In genomic region chr17:6736306-6737272, GRCm38 (mm10) we compare ENCODE assay signal across 10 mouse cellular contexts. TPM values are rescaled to one million over a fixed set of nuclear protein-coding genes. Genes with fewer than 3 reads are reported as not detected.
DNase-seq lines count a peak whose midpoint lies in the region; ATAC-seq lines count a peak whose summit lies in the region.
"Had no signal": no experiment of that assay in that cellular context is flagged by ENCODE, and none has a peak within 500 bp of the region (broad histone marks: within the 10 kb centered on the region; RNA-seq: fewer than 3 reads in every experiment).

No protein-coding gene starts in this region.

- no peak overlapping the region for H3K4me3 ChIP-seq in lung, embryonic 15.5 days
- no peak overlapping the region for H3K4me3 ChIP-seq in limb, embryonic 11.5 days (ENCODE audit: low read depth, low read length)
- H3K4me3 ChIP-seq: liver, embryonic 13.5 days; neural tube, embryonic 12.5 days had no signal

- peaks cover 27% of the 10 kb centered on the region for H3K36me3 ChIP-seq in lung, embryonic 15.5 days
- peaks cover 6% of the 10 kb centered on the region for H3K36me3 ChIP-seq in limb, embryonic 11.5 days (ENCODE audit: control insufficient read depth, insufficient read depth, low read length)

- no peak overlapping the region for H3K9ac ChIP-seq in lung, embryonic 15.5 days
- H3K9ac ChIP-seq in limb, embryonic 11.5 days (ENCODE audit: low read length) = no peak overlapping the region
- H3K9ac ChIP-seq: liver, embryonic 13.5 days; neural tube, embryonic 12.5 days had no signal

- peak overlapping the region; percentile 13; the same call in 1 of the 2 replicates for H3K27ac ChIP-seq in lung, embryonic 15.5 days
- no peak overlapping the region for H3K27ac ChIP-seq in limb, embryonic 11.5 days (replicated peaks; ENCODE audit: low read depth, low read length)
- H3K27ac ChIP-seq: liver, embryonic 13.5 days; neural tube, embryonic 12.5 days had no signal

- H3K4me2 ChIP-seq in lung, embryonic 15.5 days = no peak overlapping the region
- H3K4me2 ChIP-seq in limb, embryonic 11.5 days (ENCODE audit: low read depth, severe bottlenecking) = no peak overlapping the region
- H3K4me2 ChIP-seq: liver, embryonic 13.5 days; neural tube, embryonic 12.5 days had no signal

- 46% methylated on average over 15 of the region's 15 CpGs for WGBS in lung, embryonic 15.5 days
- WGBS in limb, embryonic 11.5 days = 64% methylated on average over 15 of the region's 15 CpGs

- no peak for ATAC-seq in lung, embryonic 15.5 days (ENCODE audit: borderline replicate concordance, extremely low read depth, low FRiP score, low TSS enrichment)
- ATAC-seq in limb, embryonic 11.5 days (ENCODE audit: insufficient number of reproducible peaks, low FRiP score, low TSS enrichment, low read depth) = no peak

- H3K27me3 ChIP-seq in lung, embryonic 15.5 days = no peaks in the 10 kb centered on the region
- H3K27me3 ChIP-seq in limb, embryonic 11.5 days (ENCODE audit: control insufficient read depth, insufficient read depth, low read length) = no peaks in the 10 kb centered on the region
- H3K27me3 ChIP-seq: liver, embryonic 13.5 days; neural tube, embryonic 12.5 days had no signal

- no peaks in the 10 kb centered on the region for H3K9me3 ChIP-seq in lung, embryonic 15.5 days
- H3K9me3 ChIP-seq in limb, embryonic 11.5 days (ENCODE audit: control insufficient read depth, low read length) = no peaks in the 10 kb centered on the region
- H3K9me3 ChIP-seq: liver, embryonic 13.5 days; neural tube, embryonic 12.5 days had no signal

- H3K4me1 ChIP-seq in lung, embryonic 15.5 days = peaks cover 7% of the 10 kb centered on the region
- peaks cover 4% of the 10 kb centered on the region; the same call in 1 of the 2 replicates for H3K4me1 ChIP-seq in limb, embryonic 11.5 days (ENCODE audit: control insufficient read depth, insufficient read depth, low read length)

- DNase-seq in lung, postnatal 14 days = no peak
- DNase-seq in Muller cell, postnatal 12 days (ENCODE audit: inconsistent ontology term) = peak; percentile 83
- peak; percentile 79 for DNase-seq in fat pad, adult 2 months (ENCODE audit: extremely low read depth, low read depth, low spot score)
- DNase-seq in limb, embryonic 11.5 days (ENCODE audit: low spot score) = peak; percentile 18
- DNase-seq in c-Kit-positive CD71-positive TER-119-positive erythroid progenitor cells, embryonic 14.5 days (ENCODE audit: low spot score) = no peak
- DNase-seq in thymus, postnatal 0 days (ENCODE audit: low spot score) = no peak
- DNase-seq: cerebellum, adult 8-10 months; liver, embryonic 13.5 days had no signal

RNA-seq across cellular contexts. Expression of gene Ezr, which starts 46.0 kb away (rescaled TPM):
- polyA plus RNA-seq in lung, embryonic 15.5 days (2015; fragmentation: Nextera tagmentation; extraction: Ambion mirVana) = 125 and 140 TPM in 2 replicates
- 25.6 and 26.9 TPM in 2 replicates for polyA plus RNA-seq in limb, embryonic 11.5 days (2014; fragmentation: Nextera tagmentation; extraction: Ambion mirVana)
- polyA plus RNA-seq in thymus, postnatal 0 days (2015; fragmentation: Nextera tagmentation; extraction: Ambion mirVana) = 385 and 387 TPM in 2 replicates

Comparison
In these comparisons a context has a peak if more than half of its experiments do, and no peak if none do; other contexts are left out.
1. DNase-seq: peak in Muller cell, postnatal 12 days (single experiment), fat pad, adult 2 months (single experiment) and limb, embryonic 11.5 days (single experiment); none in lung, postnatal 14 days (single experiment), c-Kit-positive CD71-positive TER-119-positive erythroid progenitor cells, embryonic 14.5 days (single experiment) and thymus, postnatal 0 days (single experiment).